Mouse (Mus musculus) liver, adult 2 months (tissue): ENCODE results near the gene Il3.

Experiments
- CTCF ChIP-seq: fragments of 200-500 bp; IDR thresholded peaks from 2 replicates; pipeline ENCODE4 v1.5.1; 2011; ENCODE audit warnings: low read depth, low read length, control low read depth
- POLR2A ChIP-seq: fragments of 200-500 bp; IDR thresholded peaks from 2 replicates; pipeline ENCODE4 v1.6.1; 2011; ENCODE audit warnings: low read length, control low read depth; ENCODE audit not compliant: insufficient read depth; ENCODE audit errors: extremely low read depth

- TF ChIP-seq CTCF (no peak), POLR2A (no peak)
Measured at GRCm38 (mm10) chr11:54292163-54292562, 25.1 kb upstream of the Il3 start.
